26 mouse cellular contexts compared by ENCODE assay signal in genomic region chr19:40931581-40932369, GRCm38 (mm10). TPM values are rescaled to one million over a fixed set of nuclear protein-coding genes. Genes with fewer than 3 reads are reported as not detected.
DNase-seq lines count a peak whose midpoint lies in the region; ATAC-seq lines count a peak whose summit lies in the region.
"Had no signal": no experiment of that assay in that cellular context is flagged by ENCODE, and none has a peak within 500 bp of the region (broad histone marks: within the 10 kb centered on the region; RNA-seq: fewer than 3 reads in every experiment).

No protein-coding gene starts in this region.

- no peaks in the 10 kb centered on the region for H3K36me3 ChIP-seq in limb, embryonic 11.5 days (ENCODE audit: control insufficient read depth, insufficient read depth, low read length)
- H3K36me3 ChIP-seq in limb, embryonic 10.5 days = no peaks in the 10 kb centered on the region
- H3K36me3 ChIP-seq in kidney, embryonic 15.5 days = no peaks in the 10 kb centered on the region
- H3K36me3 ChIP-seq: G1E; heart, embryonic 13.5 days; limb, embryonic 12.5 days; neural tube, embryonic 12.5 days had no signal

- no peaks in the 10 kb centered on the region for H3K27me3 ChIP-seq in limb, embryonic 11.5 days (ENCODE audit: control insufficient read depth, insufficient read depth, low read length)
- H3K27me3 ChIP-seq in limb, embryonic 10.5 days (ENCODE audit: low read depth, poor library complexity, severe bottlenecking) = no peaks in the 10 kb centered on the region
- H3K27me3 ChIP-seq in kidney, embryonic 15.5 days = no peaks in the 10 kb centered on the region
- H3K27me3 ChIP-seq: heart, embryonic 13.5 days; limb, embryonic 12.5 days; neural tube, embryonic 12.5 days had no signal

- no peaks in the 10 kb centered on the region for H3K4me1 ChIP-seq in limb, embryonic 11.5 days (ENCODE audit: control insufficient read depth, insufficient read depth, low read length)
- peaks cover 5% of the 10 kb centered on the region; the same call in 1 of the 2 replicates for H3K4me1 ChIP-seq in limb, embryonic 10.5 days
- no peaks in the 10 kb centered on the region for H3K4me1 ChIP-seq in kidney, embryonic 15.5 days
- H3K4me1 ChIP-seq: heart, embryonic 13.5 days; limb, embryonic 12.5 days; neural tube, embryonic 12.5 days had no signal

- no peak overlapping the region for H3K27ac ChIP-seq in limb, embryonic 11.5 days (replicated peaks; ENCODE audit: low read depth, low read length)
- no peak overlapping the region for H3K27ac ChIP-seq in limb, embryonic 10.5 days
- no peak overlapping the region for H3K27ac ChIP-seq in kidney, embryonic 15.5 days
- H3K27ac ChIP-seq: heart, embryonic 13.5 days; limb, embryonic 12.5 days; neural tube, embryonic 12.5 days had no signal

- 67% methylated on average over 9 of the region's 9 CpGs for WGBS in limb, embryonic 11.5 days
- WGBS in limb, embryonic 10.5 days = 75% methylated on average over 9 of the region's 9 CpGs
- whole genome bisulfite sequencing in kidney, embryonic 15.5 days = 75% methylated on average over 9 of the region's 9 CpGs

- no peak overlapping the region for H3K9ac ChIP-seq in limb, embryonic 11.5 days (ENCODE audit: low read length)
- no peak overlapping the region for H3K9ac ChIP-seq in kidney, embryonic 15.5 days
- H3K9ac ChIP-seq: heart, embryonic 13.5 days; limb, embryonic 12.5 days; neural tube, embryonic 12.5 days had no signal

- no peak overlapping the region for H3K4me3 ChIP-seq in limb, embryonic 11.5 days (ENCODE audit: low read depth, low read length)
- H3K4me3 ChIP-seq in limb, embryonic 10.5 days = no peak overlapping the region
- H3K4me3 ChIP-seq in kidney, embryonic 15.5 days (replicated peaks) = no peak overlapping the region
- H3K4me3 ChIP-seq: heart, embryonic 13.5 days; limb, embryonic 12.5 days; neural tube, embryonic 12.5 days had no signal

- no peak overlapping the region for H3K4me2 ChIP-seq in limb, embryonic 11.5 days (ENCODE audit: low read depth, severe bottlenecking)
- no peak overlapping the region for H3K4me2 ChIP-seq in kidney, embryonic 15.5 days
- H3K4me2 ChIP-seq: heart, embryonic 13.5 days; limb, embryonic 12.5 days; liver, embryonic 11.5 days; midbrain, embryonic 11.5 days; neural tube, embryonic 12.5 days had no signal

- DNase-seq in limb, embryonic 11.5 days (ENCODE audit: low spot score) = peak; percentile 41
- no peak for DNase-seq in limb, embryonic 10.5 days (ENCODE audit: low spot score)
- peak; percentile 11 for DNase-seq in NIH3T3 (ENCODE audit: low read depth)
- peak; percentile 4 for DNase-seq in embryo, embryonic 11.5 days (ENCODE audit: low read depth, low spot score)
- no peak for DNase-seq in layer of hippocampus, adult 8-10 months (ENCODE audit: low spot score in 2 of 2)
- DNase-seq in urinary bladder, postnatal 25 days (ENCODE audit: low spot score) = no peak
- DNase-seq: adrenal gland, postnatal 25 days; cerebellum, adult 18-20 months; cerebellum, postnatal 10 days; heart, postnatal 10 days; kidney, adult 18-20 months; layer of hippocampus, adult 9-11 months; lung, postnatal 4 days; thymus, postnatal 4 days had no signal

- no peak for ATAC-seq in limb, embryonic 11.5 days (ENCODE audit: insufficient number of reproducible peaks, low FRiP score, low TSS enrichment, low read depth)
- peak; percentile 61 for ATAC-seq in megakaryocyte progenitor cell, adult 5-6 weeks (replicated peaks; ENCODE audit: poor library complexity)
- ATAC-seq in kidney, embryonic 15.5 days (replicated peaks; ENCODE audit: low FRiP score) = no peak
- ATAC-seq: forebrain, embryonic 14.5 days; hindbrain, embryonic 16.5 days; lung, postnatal 0 days; midbrain, embryonic 16.5 days had no signal

- H3K9me3 ChIP-seq in limb, embryonic 11.5 days (ENCODE audit: control insufficient read depth, low read length) = no peaks in the 10 kb centered on the region
- H3K9me3 ChIP-seq in limb, embryonic 10.5 days (replicated peaks) = no peaks in the 10 kb centered on the region
- no peaks in the 10 kb centered on the region for H3K9me3 ChIP-seq in kidney, embryonic 15.5 days (replicated peaks)
- H3K9me3 ChIP-seq: G1E; heart, embryonic 13.5 days; limb, embryonic 12.5 days; neural tube, embryonic 12.5 days had no signal

RNA-seq across cellular contexts. Expression of gene Zfp518a, which starts 37.3 kb away (rescaled TPM):
- 16.1 and 17.2 TPM in 2 replicates for polyA plus RNA-seq in limb, embryonic 11.5 days (2014; fragmentation: Nextera tagmentation; extraction: Ambion mirVana)
- polyA plus RNA-seq in limb, embryonic 10.5 days (2016; fragmentation: Nextera tagmentation; extraction: Ambion mirVana) = 11.1 and 12.7 TPM in 2 replicates
- 26.8 and 31.2 TPM in 2 replicates for total RNA-seq in megakaryocyte progenitor cell, adult 5-6 weeks (2015)
- total RNA-seq in megakaryocyte progenitor cell, adult 5-6 weeks (2017) = 23.6 and 29.0 TPM in 2 replicates
- 1 to 10 TPM; 6.3 to 8.7 (median 7.9) TPM for total RNA-seq in layer of hippocampus, adult 8-10 months (2022)
- 11.6 and 12.4 TPM in 2 replicates for polyA plus RNA-seq in kidney, embryonic 15.5 days (2015; fragmentation: Nextera tagmentation; extraction: Ambion mirVana)
- polyA plus RNA-seq: G1E had no signal

Comparison
In these comparisons a context has a peak if more than half of its experiments do, and no peak if none do; other contexts are left out.
1. DNase-seq: peak in limb, embryonic 11.5 days (single experiment), NIH3T3 (single experiment) and embryo, embryonic 11.5 days (single experiment); none in limb, embryonic 10.5 days (single experiment), layer of hippocampus, adult 8-10 months (0 of 2) and urinary bladder, postnatal 25 days (single experiment).